Mouse (Mus musculus): ENCODE results near the gene Phospho1.
"Not testable (repeated sequence)": the region's sequence is repeated elsewhere in the genome, so short reads cannot be mapped to it uniquely, and the experiment has no call there.

The Phospho1 gene

GRCm38 (mm10) chr11:95860071-95860490 is 35.8 kb downstream of the Phospho1 start:
- peak; percentile 27 to 37 for DNase-seq (ENCODE audit: low spot score in 2 of 2)

GRCm38 (mm10) chr11:95861397-95861796 is 37.1 kb downstream of the Phospho1 start:
- no peak for DNase-seq (ENCODE audit: low spot score in 2 of 2)

GRCm38 (mm10) chr11:95869442-95869841 is 45.1 kb downstream of the Phospho1 start:
- DNase-seq (ENCODE audit: low spot score in 2 of 2) = no peak

GRCm38 (mm10) chr11:95869918-95870470 is 45.7 kb downstream of the Phospho1 start:
- DNase-seq (ENCODE audit: low spot score in 2 of 2) = peak; percentile 55 to 56

GRCm38 (mm10) chr11:95875804-95876203 is 51.5 kb downstream of the Phospho1 start:
- no peak for DNase-seq (ENCODE audit: low spot score in 2 of 2)

GRCm38 (mm10) chr11:95876296-95876695 is 52.0 kb downstream of the Phospho1 start:
- peak; percentile 21 to 53 for DNase-seq (ENCODE audit: low spot score in 2 of 2)

GRCm38 (mm10) chr11:95879861-95880260 is 55.6 kb downstream of the Phospho1 start:
- not testable (repeated sequence) for DNase-seq (ENCODE audit: low spot score in 2 of 2)
